Mouse (Mus musculus) ovary, postnatal 36 days (tissue): ENCODE data around the gene Plekhg3.

ENCODE experiments used
- DNase-seq: peaks from one replicate; pipeline ENCODE4 v3.0.0; 2022; ENCODE audit warnings: low spot score, mixed read lengths

Plekhg3 gene

DNA sequence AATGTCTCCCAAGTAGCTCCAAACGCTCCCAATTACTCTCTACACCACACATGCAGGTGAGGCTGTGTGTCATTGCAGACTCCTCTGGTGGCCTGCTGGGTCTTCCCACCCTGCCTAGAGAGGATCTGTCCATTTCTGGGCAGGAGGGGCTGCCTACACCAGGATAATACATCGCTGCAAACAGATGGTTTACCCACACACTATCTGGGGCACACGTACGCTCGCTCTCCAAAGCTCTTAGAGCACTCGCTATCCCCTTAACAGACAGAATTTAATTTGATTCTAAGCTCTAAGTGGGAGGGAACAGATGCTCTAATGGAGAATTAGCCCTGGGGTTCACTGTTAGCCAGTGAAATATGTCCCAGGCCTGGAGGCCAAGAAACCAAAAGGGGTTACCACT, 92.7 kb downstream of the Plekhg3 start:
- no peak for DNase-seq
